Mouse (Mus musculus): ENCODE measurements around the gene Auts2.

The Auts2 gene

GRCm38 (mm10) chr5:132448401-132449066 is 94.6 kb downstream of the Auts2 start:
- Histone ChIP-seq H3K27me3 (ENCODE audit: control insufficient read depth, insufficient read depth, low read length, poor library complexity, severe bottlenecking) (no peaks in the 10 kb centered on the region), H3K36me3 (ENCODE audit: control insufficient read depth, insufficient read depth, low read length, poor library complexity, severe bottlenecking) (no peaks in the 10 kb centered on the region)
- no peak for DNase-seq (ENCODE audit: low read depth, low spot score)

- DNase-seq (ENCODE audit: low read depth, low spot score): no peak
- H3K36me3 ChIP-seq (ENCODE audit: control insufficient read depth, insufficient read depth, low read length, poor library complexity, severe bottlenecking): no peaks in the 10 kb centered on the region
- H3K27me3 ChIP-seq (ENCODE audit: control insufficient read depth, insufficient read depth, low read length, poor library complexity, severe bottlenecking): no peaks in the 10 kb centered on the region
Measured at GRCm38 (mm10) chr5:132445213-132445954, 97.8 kb downstream of the Auts2 start.

- Histone ChIP-seq H3K27me3 (ENCODE audit: control insufficient read depth, insufficient read depth, low read length, poor library complexity, severe bottlenecking) (no peaks in the 10 kb centered on the region), H3K36me3 (ENCODE audit: control insufficient read depth, insufficient read depth, low read length, poor library complexity, severe bottlenecking) (no peaks in the 10 kb centered on the region)
- DNase-seq (ENCODE audit: low read depth, low spot score): no peak
Measured at GRCm38 (mm10) chr5:132442948-132443347, 100.2 kb downstream of the Auts2 start.

GRCm38 (mm10) chr5:132438414-132438813 is 104.7 kb downstream of the Auts2 start:
- no peaks in the 10 kb centered on the region for H3K36me3 ChIP-seq (ENCODE audit: control insufficient read depth, insufficient read depth, low read length, poor library complexity, severe bottlenecking)
- H3K27me3 ChIP-seq (ENCODE audit: control insufficient read depth, insufficient read depth, low read length, poor library complexity, severe bottlenecking): no peaks in the 10 kb centered on the region
- no peak for DNase-seq (ENCODE audit: low read depth, low spot score)

GRCm38 (mm10) chr5:132437994-132438393 is 105.2 kb downstream of the Auts2 start:
- DNase-seq (ENCODE audit: low read depth, low spot score): no peak
- Histone ChIP-seq H3K27me3 (ENCODE audit: control insufficient read depth, insufficient read depth, low read length, poor library complexity, severe bottlenecking) (no peaks in the 10 kb centered on the region), H3K36me3 (ENCODE audit: control insufficient read depth, insufficient read depth, low read length, poor library complexity, severe bottlenecking) (no peaks in the 10 kb centered on the region)

GRCm38 (mm10) chr5:132437478-132437877 is 105.7 kb downstream of the Auts2 start:
- DNase-seq (ENCODE audit: low read depth, low spot score): no peak
- Histone ChIP-seq H3K36me3 (ENCODE audit: control insufficient read depth, insufficient read depth, low read length, poor library complexity, severe bottlenecking) (no peaks in the 10 kb centered on the region), H3K27me3 (ENCODE audit: control insufficient read depth, insufficient read depth, low read length, poor library complexity, severe bottlenecking) (no peaks in the 10 kb centered on the region)

GRCm38 (mm10) chr5:132436901-132437300 is 106.2 kb downstream of the Auts2 start:
- no peaks in the 10 kb centered on the region for H3K27me3 ChIP-seq (ENCODE audit: control insufficient read depth, insufficient read depth, low read length, poor library complexity, severe bottlenecking)
- no peak for DNase-seq (ENCODE audit: low read depth, low spot score)
- H3K36me3 ChIP-seq (ENCODE audit: control insufficient read depth, insufficient read depth, low read length, poor library complexity, severe bottlenecking): no peaks in the 10 kb centered on the region

- Histone ChIP-seq H3K27me3 (ENCODE audit: control insufficient read depth, insufficient read depth, low read length, poor library complexity, severe bottlenecking) (no peaks in the 10 kb centered on the region), H3K36me3 (ENCODE audit: control insufficient read depth, insufficient read depth, low read length, poor library complexity, severe bottlenecking) (no peaks in the 10 kb centered on the region)
- DNase-seq (ENCODE audit: low read depth, low spot score): no peak
Measured at GRCm38 (mm10) chr5:132436473-132436872, 106.7 kb downstream of the Auts2 start.

GRCm38 (mm10) chr5:132435401-132435800 is 107.7 kb downstream of the Auts2 start:
- H3K27me3 ChIP-seq (ENCODE audit: control insufficient read depth, insufficient read depth, low read length, poor library complexity, severe bottlenecking): no peaks in the 10 kb centered on the region
- no peaks in the 10 kb centered on the region for H3K36me3 ChIP-seq (ENCODE audit: control insufficient read depth, insufficient read depth, low read length, poor library complexity, severe bottlenecking)
- DNase-seq (ENCODE audit: low read depth, low spot score): no peak

GRCm38 (mm10) chr5:132433377-132434115 is 109.6 kb downstream of the Auts2 start:
- DNase-seq (ENCODE audit: low read depth, low spot score): no peak
- Histone ChIP-seq H3K36me3 (ENCODE audit: control insufficient read depth, insufficient read depth, low read length, poor library complexity, severe bottlenecking) (no peaks in the 10 kb centered on the region), H3K27me3 (ENCODE audit: control insufficient read depth, insufficient read depth, low read length, poor library complexity, severe bottlenecking) (no peaks in the 10 kb centered on the region)

- no peak for DNase-seq (ENCODE audit: low read depth, low spot score)
- Histone ChIP-seq H3K36me3 (ENCODE audit: control insufficient read depth, insufficient read depth, low read length, poor library complexity, severe bottlenecking) (no peaks in the 10 kb centered on the region), H3K27me3 (ENCODE audit: control insufficient read depth, insufficient read depth, low read length, poor library complexity, severe bottlenecking) (no peaks in the 10 kb centered on the region)
Measured at GRCm38 (mm10) chr5:132429363-132429762, 113.8 kb downstream of the Auts2 start.

- no peaks in the 10 kb centered on the region for H3K27me3 ChIP-seq (ENCODE audit: control insufficient read depth, insufficient read depth, low read length, poor library complexity, severe bottlenecking)
- no peak for DNase-seq (ENCODE audit: low read depth, low spot score)
- no peaks in the 10 kb centered on the region for H3K36me3 ChIP-seq (ENCODE audit: control insufficient read depth, insufficient read depth, low read length, poor library complexity, severe bottlenecking)
Measured at GRCm38 (mm10) chr5:132426342-132426741, 116.8 kb downstream of the Auts2 start.

- no peaks in the 10 kb centered on the region for H3K27me3 ChIP-seq (ENCODE audit: control insufficient read depth, insufficient read depth, low read length, poor library complexity, severe bottlenecking)
- DNase-seq (ENCODE audit: low read depth, low spot score): no peak
Measured at GRCm38 (mm10) chr5:132425792-132426309, 117.3 kb downstream of the Auts2 start.

GRCm38 (mm10) chr5:132410338-132410852 is 132.7 kb downstream of the Auts2 start:
- DNase-seq (ENCODE audit: low read depth, low spot score): no peak
- Histone ChIP-seq H3K36me3 (ENCODE audit: control insufficient read depth, insufficient read depth, low read length, poor library complexity, severe bottlenecking) (no peaks in the 10 kb centered on the region), H3K27me3 (ENCODE audit: control insufficient read depth, insufficient read depth, low read length, poor library complexity, severe bottlenecking) (peaks cover 1% of the 10 kb centered on the region; the same call in 1 of the 2 replicates)

More at GRCm38 (mm10) chr5:132425792-132426309, 117.3 kb downstream of the Auts2 start:
- no peaks in the 10 kb centered on the region for H3K36me3 ChIP-seq (ENCODE audit: control insufficient read depth, insufficient read depth, low read length, poor library complexity, severe bottlenecking)
